Mouse (Mus musculus) MEL (cell line): ENCODE data around the gene Cemip. TPM values are rescaled to one million over a fixed set of nuclear protein-coding genes. Genes with fewer than 3 reads are reported as not detected.

ENCODE experiments used
- DNase-seq: peaks from one replicate; pipeline ENCODE4 v3.0.0; 2011; ENCODE audit warnings: low read depth, low spot score
- H3K27ac ChIP-seq: 2 replicates; pipeline ENCODE4 v1.5.1; 2012; ENCODE audit warnings: low read depth, mild to moderate bottlenecking, control low read depth, low read length, moderate library complexity; ENCODE audit not compliant: control insufficient read depth
- H3K27me3 ChIP-seq, 2 experiments: fragments of 150-350 bp in 1 of 2; sonication (generic) in 1 of 2; 2 replicates each; pipeline ENCODE4 v1.6.1; 2012; ENCODE audit warnings: low read length in 2 of 2, mild to moderate bottlenecking in 2 of 2, improper control_type of control experiment in 1 of 2, moderate library complexity in 1 of 2; ENCODE audit not compliant: insufficient read depth in 2 of 2, control insufficient read depth in 1 of 2
- H3K36me3 ChIP-seq, 2 experiments: 2 replicates each; pipeline ENCODE4 v1.6.1; 2012 to 2014; ENCODE audit warnings: low read length in 2 of 2, improper control_type of control experiment in 1 of 2, inconsistent platforms in 1 of 2, mild to moderate bottlenecking in 1 of 2; ENCODE audit not compliant: insufficient read depth in 2 of 2, control insufficient read depth in 1 of 2
- H3K4me1 ChIP-seq, 2 experiments: fragments of 150-350 bp in 1 of 2; sonication (generic) in 1 of 2; 2 replicates each; pipeline ENCODE4 v1.6.1; 2012; ENCODE audit warnings: low read length in 2 of 2, improper control_type of control experiment in 1 of 2, mild to moderate bottlenecking in 1 of 2; ENCODE audit not compliant: insufficient read depth in 2 of 2, control insufficient read depth in 1 of 2
- H3K4me3 ChIP-seq, 2 experiments: fragments of 150-350 bp in 1 of 2; sonication (generic) in 1 of 2; 2 replicates each; pipeline ENCODE4 v1.5.1; 2012; ENCODE audit warnings: low read depth in 2 of 2, low read length in 2 of 2, mild to moderate bottlenecking in 2 of 2, moderate library complexity in 2 of 2, control low read depth in 1 of 2, improper control_type of control experiment in 1 of 2; ENCODE audit not compliant: control insufficient read depth in 1 of 2, insufficient read depth in 1 of 2
- H3K79me2 ChIP-seq: 2 replicates; pipeline ENCODE4 v1.6.1; 2012; ENCODE audit warnings: mild to moderate bottlenecking, low read length, moderate library complexity; ENCODE audit not compliant: control insufficient read depth, poor library complexity, insufficient read depth
- H3K9ac ChIP-seq: 2 replicates; pipeline ENCODE4 v1.6.1; 2012; ENCODE audit warnings: low read depth, mild to moderate bottlenecking, control low read depth, low read length, moderate library complexity; ENCODE audit not compliant: control insufficient read depth, poor library complexity, severe bottlenecking
- H3K9me3 ChIP-seq: fragments of 150-350 bp; sonication (generic); replicated peaks from 2 replicates; pipeline ENCODE4 v1.6.1; 2012; ENCODE audit warnings: mild to moderate bottlenecking, low read length, improper control_type of control experiment, moderate library complexity; ENCODE audit not compliant: insufficient read depth
- BHLHE40 ChIP-seq: IDR thresholded peaks from 2 replicates; pipeline ENCODE4 v1.6.1; 2012; ENCODE audit warnings: low read depth, mild to moderate bottlenecking, inconsistent platforms, low read length, improper control_type of control experiment, borderline replicate concordance
- CTCF ChIP-seq, 3 experiments: IDR thresholded peaks in 2 of 3; conservative IDR thresholded peaks in 1 of 3; 2 replicates each; pipeline ENCODE4 v1.5.1; 2011 to 2012; ENCODE audit warnings: low read length in 3 of 3, low read depth in 2 of 3, mild to moderate bottlenecking in 2 of 3, improper control_type of control experiment in 1 of 3, inconsistent platforms in 1 of 3, mixed read lengths in 1 of 3, moderate library complexity in 1 of 3; ENCODE audit not compliant: control insufficient read depth in 1 of 3, insufficient read depth in 1 of 3, poor library complexity in 1 of 3, severe bottlenecking in 1 of 3
- E2F4 ChIP-seq: IDR thresholded peaks from 2 replicates; pipeline ENCODE4 v1.6.1; 2011; ENCODE audit warnings: low read depth, low read length, improper control_type of control experiment, borderline replicate concordance
- GABPA ChIP-seq: IDR thresholded peaks from 2 replicates; pipeline ENCODE4 v1.6.1; 2012; ENCODE audit warnings: low read depth, mild to moderate bottlenecking, inconsistent platforms, low read length, improper control_type of control experiment, moderate library complexity
- GATA1 ChIP-seq: IDR thresholded peaks from 2 replicates; pipeline ENCODE4 v1.6.1; 2011; ENCODE audit warnings: low read depth, low read length, improper control_type of control experiment
- HCFC1 ChIP-seq: IDR thresholded peaks from 2 replicates; pipeline ENCODE4 v1.6.1; 2012; ENCODE audit warnings: low read depth, mild to moderate bottlenecking, inconsistent platforms, low read length, improper control_type of control experiment, moderate library complexity
- JUND ChIP-seq: IDR thresholded peaks from 2 replicates; pipeline ENCODE4 v1.6.1; 2011; ENCODE audit warnings: low read depth, mild to moderate bottlenecking, improper control_type of control experiment, low read length
- MAFK ChIP-seq: IDR thresholded peaks from 2 replicates; pipeline ENCODE4 v1.6.1; 2011; ENCODE audit warnings: low read depth, mild to moderate bottlenecking, low read length, improper control_type of control experiment, borderline replicate concordance
- MAX ChIP-seq: IDR thresholded peaks from 2 replicates; pipeline ENCODE4 v1.6.1; 2011; ENCODE audit warnings: low read length, improper control_type of control experiment
- MAZ ChIP-seq: IDR thresholded peaks from 2 replicates; pipeline ENCODE4 v1.6.1; 2012; ENCODE audit warnings: low read depth, mild to moderate bottlenecking, inconsistent platforms, low read length, improper control_type of control experiment
- MEF2A ChIP-seq: IDR thresholded peaks from 2 replicates; pipeline ENCODE4 v1.6.1; 2014; ENCODE audit warnings: low read depth, mild to moderate bottlenecking, inconsistent platforms, low read length, improper control_type of control experiment; ENCODE audit not compliant: poor library complexity, insufficient replicate concordance, severe bottlenecking; ENCODE audit errors: extremely low read depth
- MXI1 ChIP-seq: IDR thresholded peaks from 2 replicates; pipeline ENCODE4 v1.6.1; 2011; ENCODE audit warnings: mild to moderate bottlenecking, low read depth, low read length, improper control_type of control experiment
- MYC ChIP-seq: IDR thresholded peaks from 2 replicates; pipeline ENCODE4 v1.6.1; 2011; ENCODE audit warnings: low read depth, mild to moderate bottlenecking, low read length, improper control_type of control experiment, moderate library complexity
- NELFE ChIP-seq: IDR thresholded peaks from 2 replicates; pipeline ENCODE4 v1.6.1; 2011; ENCODE audit warnings: low read depth, low read length, improper control_type of control experiment
- POLR2A ChIP-seq, 2 experiments: IDR thresholded peaks; 2 replicates each; pipeline ENCODE4 v1.6.1; 2011 to 2012; ENCODE audit warnings: low read length in 2 of 2, mild to moderate bottlenecking in 2 of 2, control low read depth in 1 of 2, improper control_type of control experiment in 1 of 2, low read depth in 1 of 2, moderate library complexity in 1 of 2; ENCODE audit not compliant: control insufficient read depth in 1 of 2, insufficient read depth in 1 of 2, poor library complexity in 1 of 2
- POLR2AphosphoS5 ChIP-seq: IDR thresholded peaks from 2 replicates; pipeline ENCODE4 v1.6.1; 2012; ENCODE audit warnings: low read depth, borderline replicate concordance, mild to moderate bottlenecking, inconsistent platforms, low read length, moderate library complexity, mixed read lengths
- RAD21 ChIP-seq: IDR thresholded peaks from 2 replicates; pipeline ENCODE4 v1.6.1; 2011; ENCODE audit warnings: mild to moderate bottlenecking, low read depth, low read length, improper control_type of control experiment
- SIN3A ChIP-seq: IDR thresholded peaks from 2 replicates; pipeline ENCODE4 v1.6.1; 2012; ENCODE audit warnings: low read length, improper control_type of control experiment, inconsistent platforms
- SMC3 ChIP-seq: IDR thresholded peaks from 2 replicates; pipeline ENCODE4 v1.6.1; 2011; ENCODE audit warnings: low read depth, low read length, improper control_type of control experiment
- TAL1 ChIP-seq: IDR thresholded peaks from 2 replicates; pipeline ENCODE4 v1.6.1; 2012; ENCODE audit warnings: mild to moderate bottlenecking, inconsistent platforms, low read length, moderate library complexity, mixed read lengths
- TCF12 ChIP-seq: IDR thresholded peaks from 2 replicates; pipeline ENCODE4 v1.6.1; 2014; ENCODE audit warnings: low read depth, mild to moderate bottlenecking, inconsistent platforms, low read length, improper control_type of control experiment, moderate library complexity
- UBTF ChIP-seq: IDR thresholded peaks from 2 replicates; pipeline ENCODE4 v1.6.1; 2012; ENCODE audit warnings: low read depth, mild to moderate bottlenecking, inconsistent platforms, low read length, improper control_type of control experiment, moderate library complexity, borderline replicate concordance; ENCODE audit not compliant: insufficient read depth
- USF2 ChIP-seq, 2 experiments: IDR thresholded peaks; 2 replicates each; pipeline ENCODE4 v1.6.1; 2011 to 2012; ENCODE audit warnings: improper control_type of control experiment in 2 of 2, low read length in 2 of 2, borderline replicate concordance in 1 of 2, inconsistent platforms in 1 of 2, low read depth in 1 of 2, mild to moderate bottlenecking in 1 of 2; ENCODE audit not compliant: insufficient read depth in 1 of 2
- ZC3H11A ChIP-seq: IDR thresholded peaks from 2 replicates; pipeline ENCODE4 v1.6.1; 2012; ENCODE audit warnings: low read depth, mild to moderate bottlenecking, inconsistent platforms, low read length, improper control_type of control experiment
- ZKSCAN1 ChIP-seq: IDR thresholded peaks from 2 replicates; pipeline ENCODE4 v1.6.1; 2012; ENCODE audit warnings: low read depth, mild to moderate bottlenecking, inconsistent platforms, low read length, improper control_type of control experiment, moderate library complexity
- ZMIZ1 ChIP-seq: IDR thresholded peaks from 2 replicates; pipeline ENCODE4 v1.6.1; 2012; ENCODE audit warnings: low read depth, mild to moderate bottlenecking, inconsistent platforms, low read length, improper control_type of control experiment, moderate library complexity
- ZNF384 ChIP-seq: IDR thresholded peaks from 2 replicates; pipeline ENCODE4 v1.6.1; 2012; ENCODE audit warnings: low read depth, mild to moderate bottlenecking, inconsistent platforms, low read length, improper control_type of control experiment
- polyA plus RNA-seq, 2 experiments: library from polyadenylated mRNA; stranded (reverse) in 1 of 2; unstranded in 1 of 2; fragments of >175 nt in 1 of 2; fragments of >200 nt in 1 of 2; gene quantifications; 2 replicates each; pipeline versions ENCODE4 v1.2.1 to v1.2.4; 2012; ENCODE audit warnings: low replicate concordance in 2 of 2, low read depth in 1 of 2; ENCODE audit not compliant: insufficient read length in 2 of 2, insufficient read depth in 1 of 2, missing spikeins in 1 of 2
- total RNA-seq: library from RNA; depleted of rRNA; stranded (reverse); fragments of 300-350 nt; gene quantifications from 2 replicates; pipeline ENCODE4 v1.2.3, GENCODE M21; 2012

Cemip gene
- total and polyA plus RNA-seq, 3 experiments = not detected

DNA sequence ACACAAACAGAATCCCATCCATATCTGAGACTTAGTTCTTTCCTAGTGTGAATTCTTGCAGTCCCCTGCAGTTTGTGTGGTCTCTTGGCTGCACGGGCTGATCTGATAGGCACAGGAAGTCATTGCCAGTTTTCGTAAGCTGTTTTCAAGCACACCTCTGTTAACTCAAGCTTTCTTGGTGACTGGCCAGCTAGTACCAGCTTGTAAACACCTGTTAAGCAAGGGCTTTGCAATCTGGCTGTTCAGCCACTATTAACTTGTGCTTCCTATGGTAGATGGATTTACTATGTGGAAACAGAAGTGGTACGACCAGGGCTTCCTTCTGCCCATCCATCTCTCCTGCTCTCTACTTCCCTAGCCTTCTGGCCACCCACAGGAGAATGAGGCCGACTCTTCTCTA lies 166.1 kb downstream of the Cemip start:
- H3K79me2 ChIP-seq = no peaks in the 10 kb centered on the region
- H3K4me1 ChIP-seq = no peaks in the 10 kb centered on the region
- TF ChIP-seq ZMIZ1 (no peak), UBTF (no peak), MYC (no peak), MXI1 (no peak), POLR2A (IDR thresholded peaks at IDR 0.05; ENCODE audit: control insufficient read depth in 1 of 2, insufficient read depth in 1 of 2, low read depth in 1 of 2, low read length in 2 of 2, poor library complexity in 1 of 2) (no peak), E2F4 (no peak), GABPA (no peak), RAD21 (no peak), BHLHE40 (no peak), MAZ (no peak), HCFC1 (no peak), ZKSCAN1 (no peak), GATA1 (no peak), TCF12 (no peak), JUND (no peak)
- no peak overlapping the region for H3K27ac ChIP-seq
- H3K27me3 ChIP-seq = peaks cover 5 to 6% of the 10 kb centered on the region in 2 experiments; a peak in 3 of 4 replicates
- H3K9me3 ChIP-seq = no peaks in the 10 kb centered on the region
- no peak overlapping the region for H3K9ac ChIP-seq
- no peak overlapping the region for H3K4me3 ChIP-seq
- no peak for DNase-seq
- no peaks in the 10 kb centered on the region for H3K36me3 ChIP-seq

DNA sequence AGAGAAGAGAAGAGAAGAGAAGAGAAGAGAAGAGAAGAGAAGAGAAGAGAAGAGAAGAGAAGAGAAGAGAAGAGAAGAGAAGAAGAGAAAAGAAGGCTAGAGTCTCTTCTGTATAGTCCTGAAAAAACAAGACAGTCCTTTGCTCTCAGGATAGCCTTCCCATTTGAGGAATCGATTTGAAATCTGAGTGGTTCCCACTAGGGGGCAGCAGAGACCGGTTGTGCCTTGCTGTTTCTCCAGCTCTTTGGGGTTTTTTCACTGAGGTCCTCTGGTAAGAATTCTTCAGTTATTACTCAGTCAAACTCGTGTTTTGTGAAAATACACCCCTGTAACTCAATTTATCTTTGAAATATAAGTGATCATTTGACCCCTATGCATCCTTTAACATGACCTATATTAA lies 171.7 kb downstream of the Cemip start:
- H3K9me3 ChIP-seq = no peaks in the 10 kb centered on the region
- no peaks in the 10 kb centered on the region for H3K4me1 ChIP-seq
- no peaks in the 10 kb centered on the region for H3K36me3 ChIP-seq
- H3K27ac ChIP-seq = no peak overlapping the region
- H3K4me3 ChIP-seq = no peak overlapping the region
- TF ChIP-seq MAX = no peak
- no peak for TF ChIP-seq NELFE
- no peak for TF ChIP-seq HCFC1
- TF ChIP-seq CTCF (IDR thresholded peaks at IDR 0.05 in 2 of 3, conservative IDR thresholded peaks at IDR 0.05 in 1 of 3; ENCODE audit: control insufficient read depth in 1 of 3, insufficient read depth in 1 of 3, low read depth in 2 of 3, low read length in 3 of 3, poor library complexity in 1 of 3, severe bottlenecking in 1 of 3) = peak; percentile 70 to 89 (median 85)
- TF ChIP-seq TAL1 = no peak
- TF ChIP-seq ZKSCAN1 = no peak
- TF ChIP-seq RAD21 = peak; percentile 93
- TF ChIP-seq MAFK = peak; percentile 48; the same call in 1 of the 2 replicates
- TF ChIP-seq POLR2AphosphoS5 = no peak
- TF ChIP-seq MEF2A = no peak
- TF ChIP-seq UBTF = no peak
- TF ChIP-seq ZC3H11A = peak; percentile 91
- 0 out of 2 replicates have a peak, but pooled peaks have one; percentile 15 for TF ChIP-seq SIN3A
- TF ChIP-seq USF2 (IDR thresholded peaks at IDR 0.05; ENCODE audit: borderline replicate concordance in 1 of 2, insufficient read depth in 1 of 2, low read depth in 1 of 2, low read length in 2 of 2) = no peak
- no peak for TF ChIP-seq MXI1
- 0 out of 2 replicates have a peak, but pooled peaks have one; percentile 42 for TF ChIP-seq ZNF384
- TF ChIP-seq GABPA = no peak
- TF ChIP-seq SMC3 = peak; percentile 94
- peak; percentile 29; the same call in 1 of the 2 replicates for TF ChIP-seq MAZ
- TF ChIP-seq, all 39 proteins: peak for 8
- Histone ChIP-seq H3K27me3 (peaks cover 1 to 2% of the 10 kb centered on the region in 2 experiments; a peak in 3 of 4 replicates), H3K79me2 (no peaks in the 10 kb centered on the region), H3K9ac (no peak overlapping the region)
- DNase-seq = peak; percentile 75
